Mouse (Mus musculus) T-helper 17 cell (primary cell): Measurements from ENCODE around the gene Ankrd33b.

ENCODE experiments used
- in situ Hi-C, 2 experiments: fragments of 300-600 bp; cut with MboI, MseI; formaldehyde crosslinking; loops; 1 replicate in 1 of 2; 2 replicates in 1 of 2; pipeline ENCODE4 v1.15.1; 2025; ENCODE audit warnings: high pct_unique_total_duplicates in 2 of 2

The Ankrd33b gene

GRCm38 (mm10) chr15:31342496-31342901, 25.0 kb downstream of the Ankrd33b start:
- in situ Hi-C loops, result loop anchor here (25.0 kb wide), 1 partner anchor 245 kb away; no protein-coding TSS in a partner anchor

- in situ Hi-C loops, result loop anchor here (25.0 kb wide), 1 partner anchor 245 kb away; no protein-coding TSS in a partner anchor
These were observed 25.5 kb downstream of the Ankrd33b start for GRCm38 (mm10) chr15:31342001-31342400.

- in situ Hi-C loops, result loop anchor here (25.0 kb wide), 1 partner anchor 249 kb away; no protein-coding TSS in a partner anchor
These were observed 28.8 kb downstream of the Ankrd33b start for GRCm38 (mm10) chr15:31338656-31339291.

DNA sequence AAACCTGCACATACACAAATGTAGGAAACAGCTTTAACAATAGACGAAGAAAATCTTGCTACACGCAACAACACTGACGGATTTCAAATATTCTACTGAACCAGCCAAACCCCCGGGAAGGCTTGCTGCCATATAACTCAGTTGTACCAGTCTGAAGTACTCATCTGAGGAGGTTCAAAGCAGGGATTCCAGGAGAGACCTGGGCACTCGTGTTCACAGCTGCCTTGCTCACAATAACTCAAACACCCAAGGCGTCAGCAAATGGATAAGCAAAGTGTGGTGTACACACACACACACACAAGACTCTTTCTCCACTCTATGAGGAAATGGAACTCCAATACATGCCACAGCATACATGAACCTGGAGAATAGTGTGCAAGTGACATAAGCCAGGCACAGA, 29.5 kb downstream of the Ankrd33b start:
- in situ Hi-C loops, result loop anchor here (25.0 kb wide), 1 partner anchor 249 kb away; no protein-coding TSS in a partner anchor

DNA sequence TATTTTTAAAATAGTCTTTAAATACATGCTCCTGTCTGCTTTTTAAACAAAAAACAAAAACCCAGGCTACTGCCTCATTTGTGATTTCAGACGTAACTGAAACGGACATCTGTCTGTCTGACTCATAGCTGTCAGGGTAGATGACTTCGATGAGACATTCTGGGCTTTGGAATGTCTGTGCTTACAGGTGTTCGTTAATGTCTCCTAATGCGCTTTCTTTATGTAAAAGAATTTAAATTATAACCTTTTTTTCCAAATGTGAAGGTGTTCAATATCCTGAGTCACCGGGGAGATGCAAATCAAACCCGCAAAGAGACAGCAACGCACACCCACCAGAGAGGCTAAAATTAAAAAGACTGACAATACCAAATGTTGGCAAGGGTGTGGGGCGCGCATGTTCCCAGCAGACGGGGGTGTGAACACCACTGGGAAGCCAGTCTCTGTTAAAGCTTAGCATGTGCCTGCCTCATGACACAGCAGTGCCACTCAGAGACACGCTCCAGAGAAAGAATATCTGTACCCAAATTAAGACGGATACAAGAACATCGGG, 30.3 kb downstream of the Ankrd33b start:
- in situ Hi-C loops, result loop anchor here (25.0 kb wide), 1 partner anchor 250 kb away; no protein-coding TSS in a partner anchor

- in situ Hi-C loops, result loop anchor here (25.0 kb wide), 1 partner anchor 251 kb away; no protein-coding TSS in a partner anchor
These were observed 30.8 kb downstream of the Ankrd33b start for GRCm38 (mm10) chr15:31336685-31337084.

DNA sequence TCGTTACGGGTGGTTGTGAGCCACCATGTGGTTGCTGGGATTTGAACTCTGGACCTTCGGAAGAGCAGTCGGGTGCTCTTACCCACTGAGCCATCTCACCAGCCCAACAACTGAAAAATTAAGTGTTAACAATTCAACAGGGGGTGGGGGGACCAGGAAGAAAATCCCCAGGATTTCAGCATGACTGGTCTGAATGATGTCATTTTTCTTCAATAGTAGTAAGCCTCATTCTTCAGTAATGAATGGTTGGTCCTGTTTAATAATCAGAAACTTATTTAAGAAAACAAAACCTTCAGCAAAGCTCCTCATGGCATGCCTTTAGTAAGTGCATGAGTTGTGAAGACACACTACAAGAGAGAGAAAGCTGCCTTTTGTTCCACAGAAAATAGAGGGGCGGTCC, 32.7 kb downstream of the Ankrd33b start:
- in situ Hi-C loops, result loop anchor here (25.0 kb wide), 1 partner anchor 252 kb away; no protein-coding TSS in a partner anchor

GRCm38 (mm10) chr15:31332541-31333163, 34.9 kb downstream of the Ankrd33b start:
- in situ Hi-C loops, result loop anchor here (25.0 kb wide), 1 partner anchor 255 kb away; no protein-coding TSS in a partner anchor

- in situ Hi-C loops, result loop anchor here (25.0 kb wide), 1 partner anchor 256 kb away; no protein-coding TSS in a partner anchor
These were observed 35.8 kb downstream of the Ankrd33b start for GRCm38 (mm10) chr15:31331742-31332141.

DNA sequence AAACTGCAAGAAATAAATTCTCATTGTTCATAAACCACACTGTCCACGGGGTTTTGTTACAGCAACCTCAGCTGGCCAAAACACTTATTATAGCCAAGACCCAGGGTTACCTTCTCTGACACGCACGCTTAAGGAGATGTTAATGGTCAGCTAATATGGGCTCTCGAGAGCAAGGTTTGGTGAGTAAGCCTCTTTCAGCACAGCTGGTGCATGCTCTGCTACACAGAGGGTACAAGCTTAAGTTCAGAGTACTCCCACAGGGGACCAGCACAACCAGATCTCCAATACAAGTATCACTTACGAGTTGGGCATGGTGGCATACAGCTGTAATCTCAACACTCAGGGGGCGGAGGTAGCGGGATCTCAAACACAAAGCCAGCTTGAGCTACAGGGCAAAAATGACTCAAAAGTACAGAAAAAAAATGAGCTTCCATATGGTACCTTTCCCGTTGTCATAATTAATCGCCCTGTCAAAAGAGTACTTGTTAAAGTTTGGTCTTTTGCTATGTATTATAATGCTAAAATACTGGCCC, 39.4 kb downstream of the Ankrd33b start:
- in situ Hi-C loops, result loop anchor here (5.0 to 25.0 kb wide), 3 partner anchors 39 to 259 kb away; partner anchors contain the start of gene Ankrd33b (in 1 of the 2)

- in situ Hi-C loops, result loop anchor here (5.0 to 25.0 kb wide), 3 partner anchors 41 to 261 kb away; partner anchors contain the start of gene Ankrd33b (in 1 of the 2)
These were observed 41.7 kb downstream of the Ankrd33b start for GRCm38 (mm10) chr15:31325660-31326354.

DNA sequence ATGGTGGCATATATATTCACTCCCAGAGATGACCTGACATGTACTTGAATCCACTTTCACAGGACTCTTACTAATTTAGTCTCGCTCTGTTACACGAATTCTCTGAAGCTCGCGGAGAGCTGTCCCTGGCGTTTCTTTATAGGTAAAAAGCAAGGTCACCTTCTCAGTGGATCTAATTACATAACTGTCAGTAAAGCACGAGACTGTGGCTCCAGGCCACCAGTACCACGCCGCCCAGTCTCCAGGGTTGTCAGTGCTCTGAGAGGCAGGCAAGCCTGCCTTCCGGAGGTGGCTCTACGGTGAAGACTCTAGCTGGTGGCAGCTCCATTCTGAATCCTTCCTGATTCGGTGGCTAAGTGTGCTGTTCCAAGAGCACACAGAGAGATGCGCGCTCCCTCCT, 43.0 kb downstream of the Ankrd33b start:
- in situ Hi-C loops, result loop anchor here in 1 of 2 experiments (5.0 kb wide), 1 partner anchor 103 kb away; no protein-coding TSS in a partner anchor

DNA sequence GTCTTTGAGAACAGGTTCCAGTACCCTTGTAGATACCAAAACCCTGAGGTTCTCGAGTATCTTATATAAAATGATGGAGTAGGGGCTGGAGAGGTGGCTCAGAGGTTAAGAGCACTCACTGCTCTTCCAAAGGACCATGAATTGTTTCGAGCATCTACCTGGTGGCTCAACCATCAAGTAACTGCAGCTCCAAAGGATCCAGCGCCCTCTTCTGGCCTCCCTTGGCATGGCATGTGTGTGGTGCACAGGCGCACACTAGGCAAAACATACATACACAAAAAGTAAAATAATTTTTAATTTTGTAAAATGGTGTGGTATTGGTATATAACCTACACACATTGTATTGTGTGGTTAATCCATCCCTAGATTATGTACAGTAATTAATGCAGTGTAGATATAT, 43.8 kb downstream of the Ankrd33b start:
- in situ Hi-C loops, result loop anchor here in 1 of 2 experiments (5.0 kb wide), 1 partner anchor 104 kb away; no protein-coding TSS in a partner anchor

GRCm38 (mm10) chr15:31320598-31321377, 46.7 kb downstream of the Ankrd33b start:
- in situ Hi-C loops, result loop anchor here in 1 of 2 experiments (5.0 kb wide), 1 partner anchor 107 kb away; no protein-coding TSS in a partner anchor

DNA sequence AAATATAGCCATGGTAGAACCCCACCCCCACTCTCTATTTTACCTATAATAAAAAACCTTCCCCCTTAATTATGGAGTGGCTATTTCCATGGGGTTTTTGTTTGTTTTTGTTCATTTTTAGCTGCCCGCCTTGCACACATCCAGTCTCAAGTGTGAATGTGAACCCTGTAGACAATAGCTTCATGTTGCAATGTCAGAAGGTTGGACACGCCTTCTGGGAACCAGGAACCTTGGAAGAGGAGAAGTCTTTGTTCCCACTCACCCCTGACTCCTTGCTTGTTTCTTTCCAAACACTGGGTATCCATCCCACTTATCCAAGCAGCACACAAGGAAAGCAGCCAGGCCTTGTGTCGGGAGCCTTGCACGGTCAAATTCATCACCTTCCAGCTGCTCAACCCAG, 48.5 kb downstream of the Ankrd33b start:
- in situ Hi-C loops, result no loop called here

DNA sequence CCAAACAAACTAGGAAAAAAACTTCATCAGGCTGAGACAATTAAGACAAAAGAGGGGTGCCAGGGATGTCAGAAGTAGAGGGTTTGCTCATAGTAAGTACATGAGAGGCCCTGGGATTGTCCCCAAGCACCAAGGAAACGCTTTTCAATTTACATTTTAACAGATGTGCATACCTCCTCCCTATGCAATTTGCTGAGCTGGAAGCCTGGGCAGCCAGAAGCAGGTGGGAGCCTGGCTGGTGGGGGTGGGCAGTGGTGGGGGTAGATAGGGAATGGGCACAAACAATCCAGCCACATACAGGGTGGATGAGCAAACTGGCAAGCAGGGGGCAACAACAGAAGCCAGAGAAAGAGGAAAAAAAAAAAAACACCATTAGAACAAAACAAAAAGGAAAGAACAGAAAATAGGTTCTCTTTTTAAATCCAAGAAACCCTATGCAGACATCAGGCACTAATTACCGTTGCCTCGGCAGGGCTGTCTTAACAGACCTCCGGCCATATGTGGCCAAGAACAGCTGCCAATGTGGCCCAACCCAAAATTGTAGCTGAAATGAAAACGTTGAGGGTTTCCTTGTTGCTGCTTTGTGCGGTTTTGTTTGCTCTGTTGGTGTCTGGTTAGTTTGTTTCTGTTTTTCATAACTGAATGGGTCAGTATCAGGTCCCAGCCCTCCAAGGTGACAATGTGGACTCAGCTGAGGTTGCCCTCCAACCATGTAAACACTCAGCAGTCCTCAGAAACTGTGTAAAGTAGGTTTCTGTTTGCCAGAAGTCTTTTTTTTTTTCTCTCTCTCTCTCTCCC, 49.2 kb downstream of the Ankrd33b start:
- in situ Hi-C loops, result no loop called here

GRCm38 (mm10) chr15:31317056-31317805, 50.3 kb downstream of the Ankrd33b start:
- in situ Hi-C loops, result no loop called here

- in situ Hi-C loops, result no loop called here
These were observed 51.8 kb downstream of the Ankrd33b start for GRCm38 (mm10) chr15:31315630-31316231.
